Mouse (Mus musculus) liver, embryonic 12.5 days (tissue): ENCODE results near the gene Snw1. TPM values are rescaled to one million over a fixed set of nuclear protein-coding genes. Genes with fewer than 3 reads are reported as not detected.

ENCODE experiments used
- ATAC-seq: fragments of 200-750 bp; cut with Nextera tagmentation; 2 replicates; pipeline ENCODE4 v1.8.0; 2017; ENCODE audit warnings: moderate number of reproducible peaks, mild to moderate bottlenecking, moderate library complexity
- H3K27ac ChIP-seq: fragments of 300-500 bp; sonication (generic); 2 replicates; pipeline ENCODE4 v1.5.1; 2016; ENCODE audit warnings: mild to moderate bottlenecking
- H3K27me3 ChIP-seq: fragments of 300-500 bp; sonication (generic); replicated peaks from 2 replicates; pipeline ENCODE4 v1.6.1; 2016; ENCODE audit warnings: mild to moderate bottlenecking, moderate library complexity
- H3K36me3 ChIP-seq: fragments of 300-500 bp; sonication (generic); 2 replicates; pipeline ENCODE4 v1.6.1; 2016; ENCODE audit warnings: mild to moderate bottlenecking, moderate library complexity
- H3K4me1 ChIP-seq: fragments of 300-500 bp; sonication (generic); 2 replicates; pipeline ENCODE4 v1.6.1; 2016
- H3K4me2 ChIP-seq: fragments of 300-500 bp; sonication (generic); 2 replicates; pipeline ENCODE4 v1.6.1; 2016; ENCODE audit warnings: mild to moderate bottlenecking, moderate library complexity
- H3K4me3 ChIP-seq: fragments of 300-500 bp; sonication (generic); 2 replicates; pipeline ENCODE4 v1.5.1; 2016; ENCODE audit warnings: mild to moderate bottlenecking, moderate library complexity
- H3K9ac ChIP-seq: fragments of 300-500 bp; sonication (generic); 2 replicates; pipeline ENCODE4 v1.6.1; 2016; ENCODE audit warnings: mild to moderate bottlenecking, moderate library complexity
- H3K9me3 ChIP-seq: fragments of 300-500 bp; sonication (generic); replicated peaks from 2 replicates; pipeline ENCODE4 v1.6.1; 2016; ENCODE audit warnings: mild to moderate bottlenecking, moderate library complexity
- WGBS: fragments of 180-500 bp; shearing (Covaris S2); methylation state at CpG from one replicate; pipeline ENCODE4 v1.1.7; 2016; ENCODE audit not compliant: insufficient replicate concordance; 5-methylcytosine and 5-hydroxymethylcytosine counted together
- polyA plus RNA-seq: library from polyadenylated mRNA; unstranded; fragments of >200 nt; fragmentation: Nextera tagmentation; extraction: Ambion mirVana; gene quantifications from 2 replicates; pipeline ENCODE4 v1.2.1, GENCODE M21; 2016

The Snw1 gene
- polyA plus RNA-seq, 1 experiment from 2014 or later, result 85.6 TPM

DNA sequence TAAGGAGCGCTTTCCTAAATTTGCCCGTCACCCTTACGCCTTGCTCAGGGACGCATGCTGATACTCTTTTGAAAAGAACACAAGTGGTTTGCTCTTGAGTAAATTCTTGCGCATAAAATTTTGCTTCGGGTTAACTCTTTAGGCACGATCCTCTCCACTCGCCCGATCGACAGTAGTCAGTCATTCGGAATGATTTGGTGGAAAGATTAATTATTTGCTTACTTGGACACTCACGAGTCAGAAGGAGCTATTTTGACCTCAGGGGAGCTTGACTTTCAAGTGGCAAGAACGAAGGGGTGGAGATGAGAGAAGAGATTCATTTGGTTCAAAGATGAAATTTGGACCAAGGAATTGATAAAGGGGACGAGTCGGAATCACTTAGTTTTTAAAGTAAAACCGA lies 27.9 kb downstream of the Snw1 start:
- Histone ChIP-seq H3K4me2 (peak overlapping the region; percentile 76), H3K4me1 (peaks cover 25% of the 10 kb centered on the region), H3K27me3 (no peaks in the 10 kb centered on the region), H3K36me3 (peaks cover 62% of the 10 kb centered on the region), H3K9ac (peak overlapping the region; percentile 94), H3K4me3 (peak overlapping the region; percentile 95), H3K27ac (peak overlapping the region; percentile 82; the same call in 1 of the 2 replicates), H3K9me3 (no peaks in the 10 kb centered on the region)
- ATAC-seq, result peak; percentile 12; the same call in 1 of the 2 replicates
- WGBS, result under 1% methylated on average over 16 of the region's 16 CpGs

DNA sequence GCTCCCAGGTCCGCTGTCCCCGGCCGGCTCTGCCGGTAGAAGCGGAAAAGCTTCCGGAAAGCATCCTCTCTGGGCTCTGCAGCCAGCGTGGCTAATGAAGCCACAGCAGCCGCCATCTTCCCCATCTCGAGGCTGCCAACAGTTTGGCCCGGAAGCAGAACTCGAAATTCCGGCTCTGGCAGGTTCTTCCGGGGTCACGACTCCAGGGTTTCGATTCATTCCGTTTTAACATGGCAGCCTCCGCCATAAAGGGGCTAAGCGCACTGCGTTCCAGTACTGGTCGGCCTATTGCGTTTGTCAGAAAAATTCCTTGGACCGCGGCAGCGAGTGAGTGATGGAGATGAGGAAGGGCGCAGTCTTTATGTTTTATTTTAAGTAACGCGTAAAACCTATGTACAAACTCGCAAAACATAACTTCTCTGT lies 28.4 kb downstream of the Snw1 start, which contains the start of the genes Slirp and Alkbh1:
Gene Slirp, plus strand, starts transcription at position 197 of the 423 bp plus-strand sequence.
Gene Alkbh1, minus strand, starts transcription at position 318 of the 423 bp plus-strand sequence.
- peak; percentile 86 for ATAC-seq
- Histone ChIP-seq H3K9me3 (no peaks in the 10 kb centered on the region), H3K9ac (peak within 1 kb of the TSS; percentile 94), H3K4me2 (peak within 1 kb of the TSS; percentile 76), H3K36me3 (peaks cover 62% of the 10 kb centered on the region), H3K4me3 (peak within 1 kb of the TSS; percentile 95), H3K27ac (peak within 1 kb of the TSS; percentile 82), H3K4me1 (peaks cover 25% of the 10 kb centered on the region), H3K27me3 (no peaks in the 10 kb centered on the region)
- under 1% methylated on average over 28 of the region's 28 CpGs for WGBS

DNA sequence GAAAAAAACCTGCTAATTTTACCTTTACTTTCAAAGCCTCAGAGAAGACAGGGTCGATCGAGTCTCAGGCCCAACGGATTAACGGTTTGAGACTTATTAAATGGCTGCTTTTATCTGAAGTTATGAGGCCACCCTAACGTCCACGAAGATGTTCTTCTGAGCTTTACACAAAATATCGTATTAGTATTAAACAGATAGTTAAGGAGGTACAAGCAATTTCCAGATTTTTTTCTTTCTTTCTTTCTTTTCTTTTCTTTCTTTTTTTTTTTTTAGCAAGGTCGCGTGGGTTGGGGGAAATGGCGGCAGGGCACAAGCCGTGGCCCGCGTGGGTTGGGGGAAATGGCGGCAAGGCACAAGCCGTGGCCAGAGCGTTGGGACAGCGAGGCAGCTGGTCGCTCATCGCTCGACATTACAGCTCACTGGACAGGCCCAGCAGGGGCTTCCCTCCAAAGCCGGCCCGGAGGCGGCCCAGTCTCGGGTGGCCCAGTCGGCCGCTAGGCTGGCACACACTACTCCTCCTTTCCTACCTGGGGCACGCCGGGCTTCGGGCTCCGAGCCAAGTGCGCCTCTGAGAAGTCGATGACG lies 28.9 kb downstream of the Snw1 start:
- Histone ChIP-seq H3K4me1 (peaks cover 25% of the 10 kb centered on the region), H3K27ac (peak overlapping the region; percentile 82), H3K36me3 (peaks cover 62% of the 10 kb centered on the region), H3K27me3 (no peaks in the 10 kb centered on the region), H3K9me3 (no peaks in the 10 kb centered on the region), H3K4me3 (peak overlapping the region; percentile 95), H3K4me2 (peak overlapping the region; percentile 76), H3K9ac (peak overlapping the region; percentile 94)
- under 1% methylated on average over 33 of the region's 33 CpGs for WGBS
- peak; percentile 72 for ATAC-seq

DNA sequence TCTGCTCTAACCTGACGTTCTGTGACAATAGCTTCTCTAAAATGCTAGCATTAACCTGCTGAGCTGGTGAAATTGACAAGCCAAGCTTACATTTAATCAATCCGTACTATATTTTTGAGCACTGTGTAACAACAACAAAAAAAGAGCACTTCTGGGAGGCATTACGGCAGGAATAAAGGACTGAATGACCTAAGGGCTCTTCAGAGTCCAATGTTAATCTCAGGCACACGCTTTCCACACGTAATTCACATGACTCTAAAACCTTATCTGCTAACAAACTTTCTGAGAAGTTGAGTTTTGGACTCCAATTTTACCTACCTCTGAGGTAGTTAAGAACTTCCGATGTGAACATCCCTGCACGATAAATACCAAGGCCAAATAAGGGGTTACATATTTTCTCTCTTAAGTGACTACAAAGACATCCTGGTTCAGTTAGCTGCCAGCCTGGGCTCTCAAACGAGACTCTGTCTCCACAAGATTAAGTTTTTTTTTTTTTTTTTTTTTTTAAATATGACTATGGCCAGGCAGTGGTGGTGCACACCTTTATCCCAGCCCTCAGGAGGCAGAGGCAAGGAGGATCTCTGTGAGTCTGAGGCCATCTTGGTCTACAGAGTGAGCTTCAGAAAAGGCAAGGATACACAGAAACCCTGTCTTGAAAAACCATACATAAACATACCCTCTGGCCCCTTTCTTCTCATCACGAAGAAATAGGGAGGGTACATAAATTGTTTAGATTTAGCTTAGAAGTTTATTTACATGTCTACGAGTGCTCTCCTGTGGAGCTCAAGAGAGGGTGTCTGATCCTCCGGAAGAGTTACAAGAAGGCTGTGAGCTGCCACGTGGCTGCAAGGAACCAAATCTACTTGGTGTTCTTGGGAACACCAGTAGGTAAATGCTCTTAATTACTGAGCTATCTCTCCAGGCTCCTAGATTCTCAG lies 29.6 kb downstream of the Snw1 start:
- peak overlapping the region; percentile 82 for H3K27ac ChIP-seq
- WGBS, result 16% methylated on average over 12 of the region's 12 CpGs
- H3K4me1 ChIP-seq, result peaks cover 25% of the 10 kb centered on the region

DNA sequence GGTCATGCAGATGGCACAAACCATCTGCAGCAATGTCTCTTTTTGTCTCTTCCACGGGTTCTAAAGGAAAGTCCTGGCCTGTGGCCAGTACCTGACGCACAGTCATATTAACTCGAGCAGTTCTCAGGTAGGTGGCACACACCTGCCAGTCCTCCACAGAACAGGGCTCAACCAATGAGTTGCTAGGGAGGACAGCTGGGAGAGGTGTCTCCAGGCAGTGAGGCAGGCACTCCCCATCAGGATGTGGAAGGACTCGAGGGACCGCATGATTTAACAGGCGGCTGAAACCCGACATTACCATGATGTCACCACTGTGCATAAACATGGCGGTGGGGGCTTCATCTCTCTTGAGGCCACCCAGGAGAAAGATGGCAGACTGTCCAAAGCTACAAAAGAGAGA lies 43.2 kb downstream of the Snw1 start:
- 82% methylated on average over 8 of the region's 8 CpGs for WGBS
- H3K4me2 ChIP-seq, result no peak overlapping the region
- H3K27me3 ChIP-seq, result no peaks in the 10 kb centered on the region
- H3K36me3 ChIP-seq, result peaks cover 97% of the 10 kb centered on the region
- H3K9ac ChIP-seq, result no peak overlapping the region
- no peak overlapping the region for H3K27ac ChIP-seq
- H3K9me3 ChIP-seq, result no peaks in the 10 kb centered on the region
- H3K4me1 ChIP-seq, result 0 out of 2 replicates have a peak, but pooled peaks cover 3% of the 10 kb centered on the region
- ATAC-seq, result no peak
- no peak overlapping the region for H3K4me3 ChIP-seq

More for the DNA sequence above, 29.6 kb downstream of the Snw1 start:
- Histone ChIP-seq H3K9ac (peak overlapping the region; percentile 94), H3K4me2 (peak overlapping the region; percentile 76), H3K36me3 (peaks cover 62% of the 10 kb centered on the region), H3K9me3 (no peaks in the 10 kb centered on the region), H3K4me3 (peak overlapping the region; percentile 95), H3K27me3 (no peaks in the 10 kb centered on the region)
- peak; percentile 25 for ATAC-seq

DNA sequence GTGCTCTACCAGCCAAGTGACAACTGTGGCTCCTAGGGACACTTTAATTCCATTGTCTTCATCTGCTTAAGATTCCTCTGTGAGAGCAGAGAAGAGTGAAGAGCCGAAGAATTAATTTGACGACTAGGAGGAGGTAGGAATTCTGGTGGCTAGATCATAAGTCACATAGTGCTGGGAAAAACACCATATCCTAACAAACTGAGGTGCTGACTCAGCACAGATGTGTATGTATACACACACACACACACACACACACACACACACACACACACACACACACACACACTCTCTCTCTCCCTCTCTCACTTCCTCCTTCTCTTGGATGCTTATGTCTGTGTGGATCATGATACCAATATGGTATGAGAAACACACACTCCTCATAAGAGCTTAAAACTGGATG lies 43.8 kb downstream of the Snw1 start:
- Histone ChIP-seq H3K27ac (no peak overlapping the region), H3K4me1 (0 out of 2 replicates have a peak, but pooled peaks cover 3% of the 10 kb centered on the region), H3K27me3 (no peaks in the 10 kb centered on the region), H3K4me3 (no peak overlapping the region), H3K4me2 (no peak overlapping the region), H3K9me3 (no peaks in the 10 kb centered on the region), H3K9ac (no peak overlapping the region), H3K36me3 (peaks cover 97% of the 10 kb centered on the region)
- 85% methylated on average over 2 of the region's 2 CpGs for WGBS
- ATAC-seq, result no peak

DNA sequence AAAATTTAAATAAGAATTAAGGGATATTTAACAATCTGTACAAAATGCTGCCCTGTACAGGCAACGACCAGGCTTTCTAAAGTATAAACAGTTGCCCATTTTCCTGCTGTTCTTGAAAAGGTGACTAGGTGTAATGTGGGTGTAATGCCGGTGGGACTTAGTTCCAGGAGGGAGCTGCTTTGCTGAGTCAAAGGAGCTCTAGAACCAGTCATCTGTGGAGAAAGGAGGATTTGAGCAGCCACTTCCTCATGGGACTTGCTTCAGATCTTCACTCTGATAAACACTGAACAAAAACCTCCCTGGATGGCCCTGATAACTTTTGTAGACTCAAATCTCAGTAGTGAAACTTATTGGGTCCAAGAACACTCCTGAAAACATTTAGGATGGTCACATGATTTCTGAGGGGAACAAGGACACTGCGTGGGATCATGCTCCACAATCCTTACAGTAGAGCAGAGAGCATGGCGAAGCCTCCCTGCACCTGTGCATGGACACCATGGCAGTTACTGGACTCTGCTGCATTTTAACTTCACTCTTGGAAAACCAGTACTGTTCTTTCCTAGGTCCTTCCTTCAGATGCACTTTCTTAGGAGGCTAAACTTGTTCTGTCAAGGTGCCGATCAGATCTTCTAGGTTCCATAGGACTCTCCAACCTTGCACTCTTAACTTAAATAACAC lies 45.6 kb downstream of the Snw1 start:
- WGBS, result 84% methylated on average over 5 of the region's 5 CpGs
- Histone ChIP-seq H3K27ac (no peak overlapping the region), H3K4me3 (no peak overlapping the region), H3K4me2 (no peak overlapping the region), H3K9me3 (no peaks in the 10 kb centered on the region), H3K4me1 (peaks cover 7% of the 10 kb centered on the region; the same call in 1 of the 2 replicates), H3K36me3 (peaks cover 90% of the 10 kb centered on the region), H3K9ac (no peak overlapping the region), H3K27me3 (no peaks in the 10 kb centered on the region)
- ATAC-seq, result no peak

DNA sequence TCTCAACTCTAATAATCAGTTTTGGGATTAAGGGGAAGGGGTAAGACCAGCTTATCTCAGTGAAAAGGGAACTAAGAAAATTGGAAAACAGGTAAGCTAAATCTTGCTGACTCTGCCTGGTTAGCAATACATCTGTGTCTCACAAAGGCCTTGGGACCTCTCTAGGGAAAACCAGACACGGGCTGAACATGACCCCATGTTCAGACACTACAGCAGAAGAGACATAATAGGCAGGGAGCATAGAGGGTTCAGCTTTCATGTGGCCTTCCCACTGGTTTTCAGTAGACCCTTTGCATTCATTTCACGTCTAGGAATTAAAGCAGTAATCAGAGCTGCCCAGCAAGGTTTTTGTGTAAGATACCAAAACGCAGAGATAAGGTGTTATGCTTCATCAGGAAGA lies 47.6 kb downstream of the Snw1 start:
- H3K4me3 ChIP-seq, result no peak overlapping the region
- ATAC-seq, result no peak
- 30% methylated on average over 3 of the region's 3 CpGs for WGBS
- peaks cover 70% of the 10 kb centered on the region for H3K36me3 ChIP-seq
- no peak overlapping the region for H3K4me2 ChIP-seq
- no peak overlapping the region for H3K27ac ChIP-seq
- H3K4me1 ChIP-seq, result peaks cover 17% of the 10 kb centered on the region
- no peaks in the 10 kb centered on the region for H3K9me3 ChIP-seq
- H3K27me3 ChIP-seq, result no peaks in the 10 kb centered on the region
- H3K9ac ChIP-seq, result no peak overlapping the region

DNA sequence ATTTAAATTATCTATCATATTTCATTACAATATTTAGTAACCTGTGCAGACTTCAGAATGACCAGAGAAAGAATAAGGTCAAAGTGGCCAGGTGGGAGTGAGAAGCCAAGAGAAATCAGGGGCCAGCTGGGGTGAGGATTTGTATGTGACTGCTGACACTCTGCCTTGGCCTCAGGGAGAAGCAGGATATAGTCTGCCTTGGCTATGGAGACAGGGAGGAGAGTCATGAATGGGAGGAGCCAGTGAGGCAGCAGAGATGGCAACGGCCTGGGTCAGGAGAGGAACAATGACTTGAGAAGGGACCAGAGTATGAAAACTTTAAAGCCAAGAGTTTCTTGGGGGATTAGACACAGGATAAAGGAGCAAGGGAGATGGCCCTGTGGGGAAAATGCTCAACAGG lies 48.4 kb downstream of the Snw1 start:
- H3K9ac ChIP-seq, result no peak overlapping the region
- H3K36me3 ChIP-seq, result peaks cover 62% of the 10 kb centered on the region
- no peak for ATAC-seq
- no peak overlapping the region for H3K27ac ChIP-seq
- WGBS, result 45% methylated on average over 1 of the region's 1 CpGs
- no peak overlapping the region for H3K4me3 ChIP-seq
- H3K4me1 ChIP-seq, result peaks cover 20% of the 10 kb centered on the region
- H3K4me2 ChIP-seq, result no peak overlapping the region
- no peaks in the 10 kb centered on the region for H3K27me3 ChIP-seq
- H3K9me3 ChIP-seq, result no peaks in the 10 kb centered on the region

DNA sequence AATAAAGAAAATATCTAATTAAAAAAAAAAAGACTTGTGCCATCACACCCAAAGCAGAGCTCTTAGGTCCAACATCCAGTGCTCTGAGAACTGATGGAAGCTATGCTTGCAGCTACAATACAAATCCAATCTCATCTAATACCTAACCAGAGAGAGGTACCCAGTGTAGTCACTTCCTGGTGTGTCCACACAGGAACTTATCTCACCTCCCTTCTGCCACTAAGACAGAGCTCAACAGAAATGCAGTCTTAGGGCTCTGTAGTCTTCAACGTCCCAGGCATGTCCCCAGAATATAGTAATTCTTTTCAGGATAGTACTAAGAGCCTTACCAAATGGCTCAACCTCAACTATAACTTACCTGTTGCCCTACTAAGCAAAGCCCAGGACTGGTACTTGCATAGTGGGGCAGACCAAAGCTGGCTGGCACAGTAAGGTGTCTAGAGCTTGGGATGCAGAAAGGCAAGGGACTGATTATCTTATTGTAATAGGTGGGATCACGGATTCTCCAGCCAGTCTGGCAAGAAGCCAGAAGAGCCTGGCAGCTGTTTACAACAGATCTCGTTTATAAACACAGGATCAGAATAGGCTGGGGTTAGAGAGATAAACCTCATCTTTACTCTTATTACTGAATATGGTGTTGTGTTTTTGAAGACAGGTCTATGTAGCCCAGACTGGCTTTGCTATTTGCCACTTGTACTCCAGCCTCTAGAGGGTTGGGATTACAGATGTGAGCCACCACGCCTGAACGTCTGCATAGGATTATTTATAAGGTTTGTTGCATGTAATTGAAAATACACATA lies 50.2 kb downstream of the Snw1 start:
- no peaks in the 10 kb centered on the region for H3K27me3 ChIP-seq
- no peak overlapping the region for H3K4me3 ChIP-seq
- no peaks in the 10 kb centered on the region for H3K9me3 ChIP-seq
- ATAC-seq, result no peak
- WGBS, result 61% methylated on average over 5 of the region's 5 CpGs
- H3K4me2 ChIP-seq, result no peak overlapping the region
- no peak overlapping the region for H3K9ac ChIP-seq
- no peak overlapping the region for H3K27ac ChIP-seq
- H3K36me3 ChIP-seq, result peaks cover 44% of the 10 kb centered on the region
- peaks cover 17% of the 10 kb centered on the region for H3K4me1 ChIP-seq

DNA sequence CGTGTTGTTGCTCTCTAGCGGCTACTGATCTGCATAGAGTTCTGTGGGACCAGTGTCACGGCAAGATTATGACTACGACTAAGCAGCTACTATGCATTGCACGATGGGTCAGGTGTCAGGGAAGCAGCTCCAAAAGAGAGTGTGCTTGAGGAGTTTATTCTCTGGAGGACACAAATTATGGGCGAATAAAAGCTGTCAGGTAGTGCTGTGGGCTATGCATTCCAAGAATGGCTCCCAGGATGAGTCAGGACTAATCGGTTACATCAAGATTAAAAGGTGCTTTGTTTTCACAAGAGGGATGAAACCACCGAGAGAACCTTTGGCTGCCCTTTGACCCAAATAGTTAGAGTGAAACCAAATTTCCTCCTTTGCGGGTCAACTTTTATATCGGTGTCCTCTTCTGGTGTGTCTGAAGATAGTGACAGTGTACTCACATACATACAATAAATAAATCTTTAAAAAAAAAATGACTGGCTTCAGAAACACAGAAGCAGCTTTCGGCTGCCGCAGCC lies 52.0 kb downstream of the Snw1 start:
- Histone ChIP-seq H3K36me3 (peaks cover 27% of the 10 kb centered on the region), H3K9ac (no peak overlapping the region), H3K4me1 (peaks cover 17% of the 10 kb centered on the region), H3K4me3 (no peak overlapping the region), H3K4me2 (no peak overlapping the region), H3K9me3 (no peaks in the 10 kb centered on the region), H3K27ac (no peak overlapping the region), H3K27me3 (peaks cover 5% of the 10 kb centered on the region)
- WGBS, result 56% methylated on average over 12 of the region's 12 CpGs
- ATAC-seq, result no peak; the same call in 1 of the 2 replicates
